Mouse (Mus musculus) megakaryocyte, embryonic 14.5 days (primary cell): ENCODE data around the gene Rex1bd.

Experiments used
- FLI1 ChIP-seq: IDR thresholded peaks from 2 replicates; pipeline ENCODE4 v1.6.1; 2012; ENCODE audit warnings: low read length, inconsistent platforms, mixed read lengths
- GATA1 ChIP-seq: IDR thresholded peaks from 3 replicates; pipeline ENCODE4 v1.6.1; 2012; ENCODE audit warnings: mixed read lengths, low read length, inconsistent platforms, borderline replicate concordance

- TF ChIP-seq GATA1 (no peak), FLI1 (no peak)
Observed at GRCm38 (mm10) chr8:70504291-70504716, 2.2 kb downstream of the Rex1bd start.
